Mouse (Mus musculus) liver, embryonic 14.5 days (tissue): ENCODE results near the gene Nxnl1. TPM values are rescaled to one million over a fixed set of nuclear protein-coding genes. Genes with fewer than 3 reads are reported as not detected.

Experiments used
- ATAC-seq: fragments of 200-750 bp; cut with Nextera tagmentation; 2 replicates; pipeline ENCODE4 v1.8.0; 2017; ENCODE audit warnings: moderate number of reproducible peaks, mild to moderate bottlenecking, moderate library complexity; ENCODE audit not compliant: insufficient read depth
- DNase-seq, 3 experiments: peaks; one replicate each; pipeline ENCODE4 v3.0.0-alpha.2; 2012 to 2013; ENCODE audit warnings: low read depth in 3 of 3, low spot score in 3 of 3
- H3K27ac ChIP-seq: fragments of 300-500 bp; sonication (generic); 2 replicates; pipeline ENCODE4 v1.5.1; 2014; ENCODE audit warnings: moderate library complexity, mild to moderate bottlenecking, control low read depth, inconsistent platforms
- H3K27me3 ChIP-seq: fragments of 300-500 bp; sonication (generic); 2 replicates; pipeline ENCODE4 v1.6.1; 2014; ENCODE audit warnings: mild to moderate bottlenecking, low read length, moderate library complexity; ENCODE audit not compliant: control insufficient read depth, insufficient read depth
- H3K36me3 ChIP-seq: fragments of 300-500 bp; sonication (generic); replicated peaks from 2 replicates; pipeline ENCODE4 v1.6.1; 2014; ENCODE audit warnings: low read depth; ENCODE audit not compliant: control insufficient read depth, insufficient read depth
- H3K4me1 ChIP-seq, 2 experiments: fragments of 200-500 bp in 1 of 2; fragments of 300-500 bp in 1 of 2; sonication (generic) in 1 of 2; replicated peaks; 2 replicates each; pipeline ENCODE4 v1.6.1; 2012 to 2014; ENCODE audit warnings: antibody characterized with exemption in 1 of 2, inconsistent platforms in 1 of 2, low read length in 1 of 2; ENCODE audit not compliant: control insufficient read depth in 2 of 2, insufficient read depth in 2 of 2
- H3K4me2 ChIP-seq: fragments of 300-500 bp; sonication (generic); 2 replicates; pipeline ENCODE4 v1.6.1; 2014; ENCODE audit warnings: low read depth, mild to moderate bottlenecking, control low read depth, moderate library complexity
- H3K4me3 ChIP-seq, 2 experiments: fragments of 200-500 bp in 1 of 2; fragments of 300-500 bp in 1 of 2; sonication (generic) in 1 of 2; 2 replicates each; pipeline ENCODE4 v1.5.1; 2012 to 2014; ENCODE audit warnings: low read depth in 2 of 2, low read length in 2 of 2, mild to moderate bottlenecking in 2 of 2, control low read depth in 1 of 2, inconsistent platforms in 1 of 2, moderate library complexity in 1 of 2; ENCODE audit not compliant: insufficient read depth in 1 of 2
- H3K9ac ChIP-seq: fragments of 300-500 bp; sonication (generic); replicated peaks from 2 replicates; pipeline ENCODE4 v1.6.1; 2014; ENCODE audit warnings: mild to moderate bottlenecking, control low read depth, moderate library complexity
- H3K9me3 ChIP-seq: fragments of 300-500 bp; sonication (generic); 2 replicates; pipeline ENCODE4 v1.6.1; 2016; ENCODE audit warnings: low read length, mixed read lengths; ENCODE audit not compliant: control insufficient read depth
- CTCF ChIP-seq: IDR thresholded peaks from 2 replicates; pipeline ENCODE4 v1.5.1; 2016; ENCODE audit warnings: antibody characterized with exemption, low read depth, control low read depth
- EP300 ChIP-seq: IDR thresholded peaks from 2 replicates; pipeline ENCODE4 v1.6.1; 2016; ENCODE audit warnings: antibody characterized with exemption, low read depth
- WGBS: fragments of 180-500 bp; shearing (Covaris S2); extraction: QIAGEN DNeasy Blood & Tissue Kit; methylation state at CpG from one replicate; pipeline ENCODE4 v1.1.7; 2014; ENCODE audit not compliant: insufficient replicate concordance; 5-methylcytosine and 5-hydroxymethylcytosine counted together
- polyA plus RNA-seq, 2 experiments: library from polyadenylated mRNA; depleted of rRNA in 1 of 2; stranded (reverse) in 1 of 2; unstranded in 1 of 2; fragments of >200 nt; fragmentation: Nextera tagmentation in 1 of 2; extraction: Ambion mirVana in 1 of 2; gene quantifications; 2 replicates each; pipeline versions ENCODE4 v1.2.1 to v1.2.3; 2012 to 2014

The Nxnl1 gene
- polyA plus RNA-seq, 2 experiments = 0.06 TPM; not detected in 1

GRCm38 (mm10) chr8:71596798-71597197 lies 30.4 kb upstream of the Nxnl1 start:
- Histone ChIP-seq H3K9ac (no peak overlapping the region), H3K36me3 (no peaks in the 10 kb centered on the region), H3K4me1 (peaks cover 6 to 9% of the 10 kb centered on the region in 2 experiments), H3K4me3 (no peak overlapping the region), H3K4me2 (no peak overlapping the region), H3K27me3 (peaks cover 10% of the 10 kb centered on the region), H3K9me3 (no peaks in the 10 kb centered on the region), H3K27ac (no peak overlapping the region)
- TF ChIP-seq CTCF = no peak
- ATAC-seq (no peak), DNase-seq (no peak)
- WGBS = 60% methylated on average over 4 of the region's 4 CpGs

- Histone ChIP-seq H3K27ac (no peak overlapping the region), H3K4me3 (no peak overlapping the region), H3K36me3 (no peaks in the 10 kb centered on the region), H3K4me2 (no peak overlapping the region), H3K9ac (no peak overlapping the region), H3K27me3 (peaks cover 6% of the 10 kb centered on the region; the same call in 1 of the 2 replicates), H3K4me1 (peaks cover 6 to 10% of the 10 kb centered on the region in 2 experiments), H3K9me3 (no peaks in the 10 kb centered on the region)
- TF ChIP-seq EP300 (no peak), CTCF (no peak)
- no peak for DNase-seq
- ATAC-seq = no peak
- 47% methylated on average over 6 of the region's 6 CpGs for WGBS
Measured at GRCm38 (mm10) chr8:71596384-71596783, 30.0 kb upstream of the Nxnl1 start.

GRCm38 (mm10) chr8:71595862-71596261 lies 29.5 kb upstream of the Nxnl1 start:
- H3K27me3 ChIP-seq = peaks cover 3% of the 10 kb centered on the region; the same call in 1 of the 2 replicates
- H3K9me3 ChIP-seq = no peaks in the 10 kb centered on the region
- no peak for ATAC-seq
- H3K4me1 ChIP-seq = peaks cover 9 to 15% of the 10 kb centered on the region in 2 experiments
- H3K4me2 ChIP-seq = no peak overlapping the region
- WGBS = 11% methylated on average over 27 of the region's 27 CpGs
- TF ChIP-seq EP300 (no peak), CTCF (peak; percentile 100)
- H3K4me3 ChIP-seq = no peak overlapping the region
- no peaks in the 10 kb centered on the region for H3K36me3 ChIP-seq
- no peak overlapping the region for H3K27ac ChIP-seq
- DNase-seq = peak; percentile 54 to 61 (median 58)
- H3K9ac ChIP-seq = no peak overlapping the region

GRCm38 (mm10) chr8:71594324-71594722 lies 27.9 kb upstream of the Nxnl1 start:
- ATAC-seq (no peak), DNase-seq (no peak)
- Histone ChIP-seq H3K27ac (no peak overlapping the region), H3K9ac (no peak overlapping the region), H3K9me3 (no peaks in the 10 kb centered on the region), H3K4me1 (peaks cover 9 to 19% of the 10 kb centered on the region in 2 experiments), H3K27me3 (no peaks in the 10 kb centered on the region), H3K4me3 (no peak overlapping the region), H3K36me3 (no peaks in the 10 kb centered on the region), H3K4me2 (no peak overlapping the region)
- TF ChIP-seq EP300 = no peak
- no peak for TF ChIP-seq CTCF
- WGBS = 84% methylated on average over 4 of the region's 4 CpGs

- Histone ChIP-seq H3K9me3 (no peaks in the 10 kb centered on the region), H3K36me3 (no peaks in the 10 kb centered on the region), H3K4me1 (peaks cover 9 to 19% of the 10 kb centered on the region in 2 experiments), H3K4me3 (no peak overlapping the region), H3K4me2 (peak overlapping the region; percentile 98), H3K27me3 (no peaks in the 10 kb centered on the region), H3K9ac (no peak overlapping the region), H3K27ac (no peak overlapping the region)
- TF ChIP-seq CTCF (no peak), EP300 (no peak)
- no peak for DNase-seq
- 81% methylated on average over 8 of the region's 8 CpGs for WGBS
- ATAC-seq = no peak
Measured at GRCm38 (mm10) chr8:71593556-71594323, 27.3 kb upstream of the Nxnl1 start.
